Mouse (Mus musculus): ENCODE results near the gene Mmadhc. TPM values are rescaled to one million over a fixed set of nuclear protein-coding genes. Genes with fewer than 3 reads are reported as not detected.

Mmadhc gene
- 53.4 and 59.0 TPM in 2 replicates for polyA plus RNA-seq (2012; rRNA removed)

DNA sequence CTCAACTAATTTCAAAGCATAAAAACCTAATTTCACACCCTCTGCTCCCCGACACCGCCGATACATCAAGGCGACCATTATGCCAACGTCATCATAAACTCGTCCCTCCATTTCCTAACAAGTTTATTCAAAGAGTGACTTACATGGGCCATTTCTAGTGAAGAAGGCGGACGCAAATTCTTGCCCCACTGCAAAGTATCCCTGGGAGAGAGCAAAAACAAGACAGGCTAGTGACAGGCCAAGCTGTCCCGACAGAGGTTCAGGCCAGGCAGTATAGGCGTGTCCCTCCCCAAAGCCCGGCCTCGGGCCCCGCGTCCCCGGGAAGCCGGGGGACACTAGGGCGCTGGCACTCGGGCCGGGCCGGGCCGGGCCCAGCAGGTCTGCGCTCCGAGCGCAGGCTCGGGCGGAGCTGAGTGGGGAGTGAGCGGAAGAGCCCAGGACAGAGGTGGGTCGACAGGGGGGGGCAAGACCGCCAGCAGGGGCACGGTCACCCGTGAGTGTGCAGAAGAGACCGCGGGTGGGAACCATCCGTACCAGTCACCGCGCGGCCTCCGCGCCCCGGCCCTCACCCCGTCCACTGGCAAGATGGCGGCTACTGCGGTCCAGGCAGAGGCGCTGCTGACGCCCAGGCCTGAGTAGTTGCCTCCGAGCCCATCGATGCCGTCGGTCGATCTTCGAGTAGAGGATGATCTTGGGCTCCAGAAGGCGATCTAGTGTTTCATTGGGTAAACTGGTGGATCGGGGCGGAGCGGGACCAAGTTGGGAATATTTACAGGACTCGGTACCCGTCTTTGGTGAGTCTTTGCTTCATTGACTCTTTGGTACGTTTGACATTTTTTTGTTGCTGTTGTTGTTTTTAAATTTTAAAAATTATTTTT is at the start of gene Mmadhc:
TSS of gene Mmadhc (minus strand) at position 693 of the 878 bp plus-strand sequence.

Other genes with a start within 250 kb of the Mmadhc start
- 0.18 and 0.22 TPM in 2 replicates for gene Lypd6, start 230.4 kb downstream of the Mmadhc start, polyA plus RNA-seq (2012; rRNA removed)

All from liver, embryonic 18 days (tissue).